Mouse (Mus musculus): ENCODE measurements around the gene Tha1. TPM values are rescaled to one million over a fixed set of nuclear protein-coding genes. Genes with fewer than 3 reads are reported as not detected.

The Tha1 gene
- polyA plus RNA-seq, 1 experiment from 2014 or later = 2.5 TPM

- DNase-seq (ENCODE audit: low spot score) (no peak), ATAC-seq (ENCODE audit: low FRiP score) (no peak)
- no peak overlapping the region for H3K27ac ChIP-seq
- no peaks in the 10 kb centered on the region for H3K27me3 ChIP-seq (ENCODE audit: control insufficient read depth, insufficient read depth, low read length)
- no peak overlapping the region for H3K9ac ChIP-seq
- 70% methylated on average over 2 of the region's 2 CpGs for WGBS
- H3K4me2 ChIP-seq (replicated peaks) = no peak overlapping the region
- H3K4me1 ChIP-seq (replicated peaks; ENCODE audit: control insufficient read depth, insufficient read depth, low read length) = no peaks in the 10 kb centered on the region
- no peaks in the 10 kb centered on the region for H3K36me3 ChIP-seq (replicated peaks; ENCODE audit: control insufficient read depth, insufficient read depth)
- no peaks in the 10 kb centered on the region for H3K9me3 ChIP-seq (ENCODE audit: control insufficient read depth, low read length)
- H3K4me3 ChIP-seq (replicated peaks; ENCODE audit: low read length) = no peak overlapping the region
These were observed 29.0 kb upstream of the Tha1 start for GRCm38 (mm10) chr11:117902282-117902681.

DNA sequence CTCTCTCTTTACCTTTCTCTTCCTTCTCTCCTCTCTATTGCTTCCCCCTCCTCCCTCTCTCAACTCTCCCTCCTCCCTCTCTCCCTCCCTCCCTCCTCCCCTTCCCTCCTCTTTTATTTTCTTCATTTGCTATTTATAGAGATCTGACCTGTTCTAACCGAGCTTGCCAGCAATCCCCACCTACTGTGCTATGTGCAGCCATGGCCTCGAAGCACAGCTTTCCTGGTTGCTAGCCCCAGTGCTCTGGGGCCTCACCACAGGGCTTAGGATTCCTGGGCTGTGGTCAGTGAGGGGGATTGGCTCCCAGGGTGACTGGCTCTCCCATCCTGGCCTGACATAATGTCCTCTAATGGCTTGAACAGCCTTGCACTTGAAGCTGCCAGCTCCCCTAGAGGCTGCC lies 23.3 kb upstream of the Tha1 start:
- ATAC-seq (ENCODE audit: low FRiP score) = no peak
- H3K4me1 ChIP-seq (replicated peaks; ENCODE audit: control insufficient read depth, insufficient read depth, low read length) = no peaks in the 10 kb centered on the region
- H3K9ac ChIP-seq = no peak overlapping the region
- WGBS = 53% methylated on average over 2 of the region's 2 CpGs
- H3K9me3 ChIP-seq (ENCODE audit: control insufficient read depth, low read length) = no peaks in the 10 kb centered on the region
- no peak overlapping the region for H3K4me2 ChIP-seq (replicated peaks)
- no peak overlapping the region for H3K4me3 ChIP-seq (replicated peaks; ENCODE audit: low read length)
- no peak overlapping the region for H3K27ac ChIP-seq
- peaks cover 5% of the 10 kb centered on the region; the same call in 1 of the 2 replicates for H3K27me3 ChIP-seq (ENCODE audit: control insufficient read depth, insufficient read depth, low read length)
- H3K36me3 ChIP-seq (replicated peaks; ENCODE audit: control insufficient read depth, insufficient read depth) = no peaks in the 10 kb centered on the region
- no peak for DNase-seq (ENCODE audit: low spot score)

- Histone ChIP-seq H3K4me3 (replicated peaks; ENCODE audit: low read length) (no peak overlapping the region), H3K9ac (no peak overlapping the region), H3K27me3 (ENCODE audit: control insufficient read depth, insufficient read depth, low read length) (peaks cover 12% of the 10 kb centered on the region; the same call in 1 of the 2 replicates), H3K4me1 (replicated peaks; ENCODE audit: control insufficient read depth, insufficient read depth, low read length) (peaks cover 15% of the 10 kb centered on the region), H3K4me2 (replicated peaks) (no peak overlapping the region), H3K9me3 (ENCODE audit: control insufficient read depth, low read length) (no peaks in the 10 kb centered on the region), H3K27ac (no peak overlapping the region), H3K36me3 (replicated peaks; ENCODE audit: control insufficient read depth, insufficient read depth) (no peaks in the 10 kb centered on the region)
- ATAC-seq (ENCODE audit: low FRiP score) (no peak), DNase-seq (ENCODE audit: low spot score) (no peak)
- 73% methylated on average over 10 of the region's 10 CpGs for WGBS
These were observed 21.4 kb upstream of the Tha1 start for GRCm38 (mm10) chr11:117894676-117895075.

DNA sequence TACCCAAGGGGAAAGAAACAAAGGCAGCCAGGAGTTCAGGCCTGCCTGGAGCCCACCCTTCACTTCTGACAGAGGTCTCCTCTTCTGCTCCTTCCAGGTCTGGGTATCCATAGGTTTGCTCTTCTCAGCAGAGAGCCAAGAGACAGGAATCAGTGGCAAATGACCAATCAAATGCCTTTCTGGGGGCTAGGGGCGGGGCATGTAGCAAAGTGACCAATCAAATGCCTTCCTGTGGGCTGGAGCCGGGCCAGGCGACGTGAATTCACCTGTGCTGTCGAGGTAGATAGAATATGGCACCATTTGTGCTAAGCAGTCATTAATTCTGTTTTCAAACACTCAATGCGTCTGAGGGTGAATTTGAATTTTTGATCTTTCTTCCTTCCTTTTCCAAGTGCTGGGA lies 18.9 kb upstream of the Tha1 start:
- ATAC-seq (ENCODE audit: low FRiP score) (no peak), DNase-seq (ENCODE audit: low spot score) (no peak)
- Histone ChIP-seq H3K4me1 (replicated peaks; ENCODE audit: control insufficient read depth, insufficient read depth, low read length) (peaks cover 29% of the 10 kb centered on the region), H3K27me3 (ENCODE audit: control insufficient read depth, insufficient read depth, low read length) (peaks cover 20% of the 10 kb centered on the region; the same call in 1 of the 2 replicates), H3K4me2 (replicated peaks) (no peak overlapping the region), H3K9me3 (ENCODE audit: control insufficient read depth, low read length) (no peaks in the 10 kb centered on the region), H3K9ac (no peak overlapping the region), H3K4me3 (replicated peaks; ENCODE audit: low read length) (no peak overlapping the region), H3K27ac (no peak overlapping the region), H3K36me3 (replicated peaks; ENCODE audit: control insufficient read depth, insufficient read depth) (no peaks in the 10 kb centered on the region)
- WGBS = 53% methylated on average over 6 of the region's 6 CpGs

DNA sequence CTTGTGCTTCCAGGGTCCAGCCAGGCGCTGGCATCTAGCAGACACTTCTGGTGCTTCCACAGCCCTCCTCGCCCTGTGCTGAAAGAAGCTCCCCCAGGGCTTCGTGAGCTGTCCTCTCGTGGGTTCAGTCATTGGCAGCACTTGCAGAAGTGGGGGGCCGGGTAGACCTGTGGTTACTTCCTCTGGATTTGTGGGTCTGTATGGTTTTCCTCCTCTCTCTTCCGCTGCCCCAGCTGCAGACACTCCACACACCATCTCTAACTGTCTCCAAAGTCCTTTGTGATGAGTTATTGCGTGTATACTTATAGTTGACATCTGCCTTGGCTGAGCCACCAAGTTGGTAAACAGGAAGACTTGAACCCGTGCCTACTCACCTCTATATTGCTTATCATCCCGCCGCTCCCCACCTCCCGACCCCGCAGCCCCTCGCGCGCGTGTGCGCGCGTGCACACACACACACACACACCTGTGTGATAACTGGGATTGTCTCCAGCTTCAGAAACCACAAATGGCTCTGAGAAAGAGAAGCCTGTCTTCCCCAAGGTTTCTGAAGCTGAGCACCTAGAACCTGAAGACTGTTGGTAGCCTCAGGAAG lies 18.4 kb upstream of the Tha1 start:
- Histone ChIP-seq H3K4me3 (replicated peaks; ENCODE audit: low read length) (no peak overlapping the region), H3K36me3 (replicated peaks; ENCODE audit: control insufficient read depth, insufficient read depth) (no peaks in the 10 kb centered on the region), H3K9ac (no peak overlapping the region), H3K27me3 (ENCODE audit: control insufficient read depth, insufficient read depth, low read length) (peaks cover 20% of the 10 kb centered on the region; the same call in 1 of the 2 replicates), H3K4me2 (replicated peaks) (no peak overlapping the region), H3K27ac (no peak overlapping the region), H3K9me3 (ENCODE audit: control insufficient read depth, low read length) (no peaks in the 10 kb centered on the region), H3K4me1 (replicated peaks; ENCODE audit: control insufficient read depth, insufficient read depth, low read length) (peaks cover 29% of the 10 kb centered on the region)
- 94% methylated on average over 19 of the region's 19 CpGs for WGBS
- ATAC-seq (ENCODE audit: low FRiP score) = no peak
- no peak for DNase-seq (ENCODE audit: low spot score)

DNA sequence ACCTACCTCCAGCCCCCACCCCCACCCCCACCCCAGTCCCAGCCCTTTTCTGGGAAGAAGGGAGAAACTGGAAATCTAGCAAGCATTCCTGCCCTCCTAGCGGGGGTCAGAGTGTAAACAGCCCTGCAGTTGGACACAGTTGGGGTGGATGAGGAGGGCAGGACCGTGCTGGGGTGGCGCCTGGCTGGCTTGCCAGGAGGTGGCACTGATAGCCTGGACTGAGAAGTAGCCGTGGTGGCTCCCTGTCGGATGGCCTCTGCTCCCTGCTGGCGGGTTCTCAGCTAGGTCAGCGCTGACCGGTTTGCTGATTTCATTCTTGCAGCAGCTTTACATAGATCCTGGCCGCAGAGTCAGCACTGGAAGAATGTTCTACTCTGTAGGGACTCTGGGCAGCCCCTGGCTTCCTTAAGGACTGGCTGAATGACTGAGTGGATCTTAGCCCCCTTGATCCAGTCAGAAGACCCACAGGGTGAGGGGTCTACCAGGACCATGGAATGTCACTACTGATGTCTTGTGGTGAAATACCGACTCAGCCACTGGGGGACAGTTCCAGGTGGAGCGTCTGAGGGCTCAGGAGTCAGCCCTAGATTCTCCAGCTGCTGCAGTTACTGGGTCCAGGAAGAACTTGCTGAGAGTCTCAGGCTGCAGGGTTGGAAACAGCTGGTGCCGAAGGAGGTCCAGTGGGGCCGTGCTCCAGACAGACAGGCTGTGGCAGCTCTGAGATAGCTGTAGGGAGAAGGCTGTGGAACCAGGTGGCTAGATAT lies 17.4 kb upstream of the Tha1 start:
- 17% methylated on average over 13 of the region's 13 CpGs for WGBS
- no peaks in the 10 kb centered on the region for H3K36me3 ChIP-seq (replicated peaks; ENCODE audit: control insufficient read depth, insufficient read depth)
- no peaks in the 10 kb centered on the region for H3K9me3 ChIP-seq (ENCODE audit: control insufficient read depth, low read length)
- H3K4me3 ChIP-seq (replicated peaks; ENCODE audit: low read length) = no peak overlapping the region
- peaks cover 29% of the 10 kb centered on the region for H3K4me1 ChIP-seq (replicated peaks; ENCODE audit: control insufficient read depth, insufficient read depth, low read length)
- H3K27ac ChIP-seq = peak overlapping the region; percentile 30; the same call in 1 of the 2 replicates
- H3K27me3 ChIP-seq (ENCODE audit: control insufficient read depth, insufficient read depth, low read length) = peaks cover 23% of the 10 kb centered on the region; the same call in 1 of the 2 replicates
- H3K4me2 ChIP-seq (replicated peaks) = no peak overlapping the region
- ATAC-seq (ENCODE audit: low FRiP score) (peak; percentile 38; the same call in 1 of the 2 replicates), DNase-seq (ENCODE audit: low spot score) (no peak)
- 0 out of 2 replicates have a peak overlapping the region, but pooled peaks have one; percentile 5 for H3K9ac ChIP-seq

DNA sequence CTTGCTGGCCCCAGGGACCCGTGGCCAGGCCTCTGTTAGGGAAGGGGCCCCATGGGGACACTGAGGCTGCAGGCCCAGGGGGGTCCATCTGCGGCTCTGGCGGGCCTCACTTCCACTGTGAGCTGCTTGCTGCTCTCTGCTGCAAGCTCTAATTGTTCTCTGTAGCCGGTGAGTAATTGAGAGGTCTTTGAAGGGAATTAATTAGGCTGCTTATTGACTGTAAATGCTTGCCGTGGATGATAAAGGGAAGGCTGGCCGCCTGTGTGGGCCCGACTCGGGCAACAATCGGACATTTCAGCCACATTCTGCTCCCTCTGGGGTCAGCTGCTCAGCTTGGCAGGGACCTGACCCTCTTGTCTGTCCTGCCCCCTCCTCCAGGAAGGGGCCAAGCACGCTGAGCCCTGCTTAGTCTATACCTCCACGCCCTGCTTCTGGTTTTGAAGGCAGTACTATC lies 16.6 kb upstream of the Tha1 start:
- Histone ChIP-seq H3K9me3 (ENCODE audit: control insufficient read depth, low read length) (no peaks in the 10 kb centered on the region), H3K9ac (0 out of 2 replicates have a peak overlapping the region, but pooled peaks have one; percentile 5), H3K4me1 (replicated peaks; ENCODE audit: control insufficient read depth, insufficient read depth, low read length) (peaks cover 29% of the 10 kb centered on the region), H3K36me3 (replicated peaks; ENCODE audit: control insufficient read depth, insufficient read depth) (no peaks in the 10 kb centered on the region), H3K27ac (peak overlapping the region; percentile 30), H3K27me3 (ENCODE audit: control insufficient read depth, insufficient read depth, low read length) (peaks cover 24% of the 10 kb centered on the region; the same call in 1 of the 2 replicates), H3K4me2 (replicated peaks) (peak overlapping the region; percentile 0; the same call in 1 of the 2 replicates), H3K4me3 (replicated peaks; ENCODE audit: low read length) (no peak overlapping the region)
- DNase-seq (ENCODE audit: low spot score) (peak; percentile 52), ATAC-seq (ENCODE audit: low FRiP score) (peak; percentile 56; the same call in 1 of the 2 replicates)
- 1% methylated on average over 11 of the region's 11 CpGs for WGBS

DNA sequence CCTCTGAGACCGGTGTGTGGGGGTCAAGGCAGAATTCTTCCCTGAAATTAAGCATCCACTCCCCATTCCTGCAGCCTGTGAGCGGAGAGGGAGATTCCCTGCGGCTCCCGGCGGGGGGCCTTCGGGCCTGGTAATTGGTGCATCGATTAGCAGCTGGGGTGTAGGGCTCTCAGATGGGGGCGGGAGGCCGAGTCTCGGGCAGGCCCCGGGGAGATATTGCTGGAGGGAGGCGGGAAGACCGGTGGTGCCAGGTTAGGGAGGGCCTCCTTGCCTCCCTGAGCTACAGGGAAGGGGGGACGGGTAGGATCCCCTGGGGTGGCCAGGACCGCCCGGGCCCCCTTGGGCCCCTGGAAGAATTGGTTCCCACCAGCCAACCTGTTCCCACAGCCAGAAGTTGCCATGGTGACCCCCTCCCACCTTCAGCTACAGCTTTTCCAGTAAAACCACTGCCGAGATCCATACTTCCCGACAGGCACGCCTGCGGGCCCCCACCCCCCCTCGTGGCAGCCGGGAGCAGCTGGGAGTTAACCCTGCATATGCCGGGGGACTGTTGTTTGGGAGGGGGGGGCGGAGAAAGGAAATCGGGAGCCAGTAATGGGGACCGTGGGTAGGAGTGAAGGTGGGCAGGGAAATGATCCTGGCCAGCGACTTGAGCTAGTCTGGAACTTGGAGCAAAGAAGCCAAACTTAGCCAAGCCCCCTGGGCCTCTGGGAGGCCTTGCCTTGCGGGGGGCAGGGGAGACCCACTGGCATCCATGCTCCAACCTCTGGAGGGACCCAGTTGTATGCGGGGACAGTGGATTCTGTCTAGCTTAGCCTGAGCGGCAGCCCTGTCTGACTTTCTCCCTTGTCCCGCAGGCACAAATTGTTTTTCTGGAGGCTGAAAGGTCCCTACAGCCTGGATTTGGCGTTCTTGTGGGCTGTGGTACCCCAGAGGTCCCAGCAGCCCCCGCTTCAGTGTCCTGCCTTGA lies 15.9 kb upstream of the Tha1 start:
- Histone ChIP-seq H3K4me3 (replicated peaks; ENCODE audit: low read length) (peak overlapping the region; percentile 16), H3K4me1 (replicated peaks; ENCODE audit: control insufficient read depth, insufficient read depth, low read length) (peaks cover 29% of the 10 kb centered on the region), H3K9ac (peak overlapping the region; percentile 31), H3K36me3 (replicated peaks; ENCODE audit: control insufficient read depth, insufficient read depth) (no peaks in the 10 kb centered on the region), H3K4me2 (replicated peaks) (peak overlapping the region; percentile 46), H3K27me3 (ENCODE audit: control insufficient read depth, insufficient read depth, low read length) (peaks cover 24% of the 10 kb centered on the region; the same call in 1 of the 2 replicates), H3K9me3 (ENCODE audit: control insufficient read depth, low read length) (no peaks in the 10 kb centered on the region), H3K27ac (peak overlapping the region; percentile 46)
- DNase-seq (ENCODE audit: low spot score) (peak; percentile 39), ATAC-seq (ENCODE audit: low FRiP score) (0 out of 2 replicates have a peak, but pooled peaks have one; percentile 35)
- WGBS = 2% methylated on average over 33 of the region's 33 CpGs
